Mouse (Mus musculus) G1E (cell line): ENCODE results near the gene Bms1. TPM values are rescaled to one million over a fixed set of nuclear protein-coding genes. Genes with fewer than 3 reads are reported as not detected.

Source experiments
- ATAC-seq: 2 replicates; pipeline ENCODE4 v1.8.0; 2016; ENCODE audit warnings: mild to moderate bottlenecking; ENCODE audit not compliant: insufficient number of reproducible peaks, poor library complexity, low FRiP score, severe bottlenecking; ENCODE audit errors: extremely low read depth
- DNase-seq: peaks from one replicate; pipeline ENCODE4 v3.0.0; 2012; ENCODE audit warnings: low spot score
- H3K27me3 ChIP-seq: 2 replicates; pipeline ENCODE4 v1.6.1; 2012; ENCODE audit warnings: mild to moderate bottlenecking, low read length, inconsistent platforms; ENCODE audit not compliant: insufficient read depth
- H3K36me3 ChIP-seq: replicated peaks from 2 replicates; pipeline ENCODE3; 2012; ENCODE audit warnings: mild to moderate bottlenecking, inconsistent platforms
- H3K4me1 ChIP-seq: 2 replicates; pipeline ENCODE4 v1.6.1; 2012; ENCODE audit warnings: low read depth, low read length, inconsistent platforms, mixed read lengths; ENCODE audit not compliant: insufficient read depth
- H3K4me3 ChIP-seq: 2 replicates; pipeline ENCODE4 v1.5.1; 2012; ENCODE audit warnings: low read depth, mild to moderate bottlenecking, inconsistent platforms, low read length, moderate library complexity, mixed read lengths
- H3K9me3 ChIP-seq: replicated peaks from 2 replicates; pipeline ENCODE4 v1.6.1; 2012; ENCODE audit warnings: inconsistent platforms
- CTCF ChIP-seq: IDR thresholded peaks from 2 replicates; pipeline ENCODE4 v1.5.1; 2012; ENCODE audit warnings: low read depth, low read length, inconsistent platforms, mixed read lengths
- GATA1 ChIP-seq: IDR thresholded peaks from 2 replicates; pipeline ENCODE4 v1.6.1; 2012; ENCODE audit warnings: borderline replicate concordance, low read length, inconsistent platforms, mixed read lengths
- GATA2 ChIP-seq: IDR thresholded peaks from 2 replicates; pipeline ENCODE4 v1.6.1; 2012; ENCODE audit warnings: low read depth, low read length, inconsistent platforms, borderline replicate concordance
- POLR2AphosphoS5 ChIP-seq: IDR thresholded peaks from 2 replicates; pipeline ENCODE4 v1.6.1; 2012; ENCODE audit warnings: low read depth, low read length, inconsistent platforms; ENCODE audit not compliant: insufficient replicate concordance
- TAL1 ChIP-seq: conservative IDR thresholded peaks from 2 replicates; pipeline ENCODE4 v1.6.1; 2012; ENCODE audit warnings: low read depth, low read length, inconsistent platforms, mixed read lengths
- polyA plus RNA-seq: library from polyadenylated mRNA; stranded (reverse); fragments of >175 nt; gene quantifications from 2 replicates; pipeline ENCODE4 v1.2.3, GENCODE M21; 2012
- total RNA-seq, 2 experiments: library from RNA; stranded (forward) in 1 of 2; stranded (reverse) in 1 of 2; fragments of 200-1000 nt in 1 of 2; fragments of >200 nt in 1 of 2; fragmentation: Nextera tagmentation in 1 of 2; gene quantifications; 2 replicates each; pipeline ENCODE4 v1.2.3; 2014 to 2017

Gene Bms1
- total and polyA plus RNA-seq, 3 experiments = 55.8 to 198 (median 98.9) TPM

DNA sequence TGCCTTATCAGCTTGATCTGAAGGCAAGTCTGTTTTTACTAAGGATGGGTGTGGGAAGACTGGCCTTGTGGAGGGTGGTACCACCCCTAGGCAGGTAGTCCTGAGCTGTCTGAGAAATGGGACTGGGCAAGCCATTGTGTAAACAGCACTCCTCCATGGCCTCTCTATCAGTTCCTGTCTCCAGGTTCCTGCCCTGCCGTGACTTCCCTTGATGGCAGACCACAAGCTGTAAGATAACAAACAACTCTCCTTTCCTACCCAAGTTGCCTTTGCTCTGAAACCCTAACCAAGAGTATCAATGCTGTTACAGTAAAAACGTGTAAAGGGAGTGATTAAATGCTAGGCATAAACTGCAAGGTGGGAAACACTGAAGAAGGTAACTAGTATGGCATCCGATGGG, 38.6 kb downstream of the Bms1 start:
- Histone ChIP-seq H3K27me3 (peaks cover 18% of the 10 kb centered on the region), H3K9me3 (no peaks in the 10 kb centered on the region), H3K36me3 (peaks cover 42% of the 10 kb centered on the region), H3K4me3 (no peak overlapping the region), H3K4me1 (peaks cover 16% of the 10 kb centered on the region)
- ATAC-seq (no peak), DNase-seq (no peak)
- TF ChIP-seq POLR2AphosphoS5 = no peak
- TF ChIP-seq GATA1 = no peak
- TF ChIP-seq TAL1 = no peak
- no peak for TF ChIP-seq CTCF
- no peak for TF ChIP-seq GATA2

GRCm38 (mm10) chr6:118379451-118380167, 39.7 kb downstream of the Bms1 start:
- Histone ChIP-seq H3K4me1 (peaks cover 16% of the 10 kb centered on the region), H3K27me3 (peaks cover 24% of the 10 kb centered on the region), H3K4me3 (no peak overlapping the region), H3K36me3 (peaks cover 32% of the 10 kb centered on the region), H3K9me3 (no peaks in the 10 kb centered on the region)
- ATAC-seq (no peak), DNase-seq (peak; percentile 34)
- no peak for TF ChIP-seq GATA2
- TF ChIP-seq CTCF = peak; percentile 64

DNA sequence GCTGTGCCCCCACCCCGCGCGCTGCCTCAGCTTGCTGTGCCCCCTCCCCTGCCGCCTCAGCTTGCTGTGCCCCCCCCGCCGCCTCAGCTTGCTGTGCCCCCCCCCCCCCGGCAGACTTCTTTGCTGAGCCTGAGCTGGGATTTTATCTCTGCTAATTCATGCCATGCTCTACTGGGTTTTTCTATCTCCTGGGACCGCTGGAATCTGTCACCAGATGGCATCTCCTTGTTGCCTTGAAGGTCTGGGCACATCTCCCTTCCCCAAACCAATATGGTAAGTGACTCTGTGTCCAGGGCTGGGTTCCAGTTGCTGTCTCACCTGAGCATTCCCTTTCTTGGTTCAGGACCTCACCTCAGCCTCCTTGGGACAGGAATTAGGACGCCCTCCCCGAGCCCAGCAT, 41.7 kb downstream of the Bms1 start:
- Histone ChIP-seq H3K4me3 (no peak overlapping the region), H3K9me3 (no peaks in the 10 kb centered on the region), H3K4me1 (peaks cover 16% of the 10 kb centered on the region), H3K27me3 (peaks cover 34% of the 10 kb centered on the region), H3K36me3 (peaks cover 12% of the 10 kb centered on the region)
- TF ChIP-seq GATA1 (no peak), GATA2 (no peak), TAL1 (no peak), POLR2AphosphoS5 (no peak), CTCF (no peak)
- DNase-seq (no peak), ATAC-seq (no peak)

GRCm38 (mm10) chr6:118376023-118376422, 43.3 kb downstream of the Bms1 start:
- Histone ChIP-seq H3K36me3 (no peaks in the 10 kb centered on the region), H3K4me1 (peaks cover 12% of the 10 kb centered on the region), H3K4me3 (no peak overlapping the region), H3K27me3 (peaks cover 36% of the 10 kb centered on the region), H3K9me3 (no peaks in the 10 kb centered on the region)
- ATAC-seq (no peak), DNase-seq (no peak)
- no peak for TF ChIP-seq GATA2
- TF ChIP-seq TAL1 = no peak
- TF ChIP-seq POLR2AphosphoS5 = no peak
- TF ChIP-seq GATA1 = no peak
- no peak for TF ChIP-seq CTCF

GRCm38 (mm10) chr6:118375457-118375856, 43.8 kb downstream of the Bms1 start:
- H3K27me3 ChIP-seq = peaks cover 36% of the 10 kb centered on the region
- no peak for TF ChIP-seq GATA2
- TF ChIP-seq POLR2AphosphoS5 = no peak
- TF ChIP-seq TAL1 = no peak
- no peak for TF ChIP-seq GATA1
- TF ChIP-seq CTCF = no peak
- H3K36me3 ChIP-seq = no peaks in the 10 kb centered on the region
- H3K9me3 ChIP-seq = no peaks in the 10 kb centered on the region
- DNase-seq (no peak), ATAC-seq (no peak)
- H3K4me1 ChIP-seq = peaks cover 7% of the 10 kb centered on the region
- H3K4me3 ChIP-seq = no peak overlapping the region

GRCm38 (mm10) chr6:118375026-118375425, 44.2 kb downstream of the Bms1 start:
- ATAC-seq (no peak), DNase-seq (no peak)
- H3K27me3 ChIP-seq = peaks cover 36% of the 10 kb centered on the region
- peaks cover 4% of the 10 kb centered on the region; the same call in 1 of the 2 replicates for H3K4me1 ChIP-seq
- H3K36me3 ChIP-seq = no peaks in the 10 kb centered on the region
- no peak for TF ChIP-seq POLR2AphosphoS5
- no peak for TF ChIP-seq CTCF
- no peak for TF ChIP-seq GATA2
- TF ChIP-seq TAL1 = no peak
- no peaks in the 10 kb centered on the region for H3K9me3 ChIP-seq
- H3K4me3 ChIP-seq = no peak overlapping the region
